Mouse (Mus musculus) adrenal gland, postnatal 25 days (tissue): ENCODE results near the gene Ccdc32. TPM values are rescaled to one million over a fixed set of nuclear protein-coding genes. Genes with fewer than 3 reads are reported as not detected.

Source experiments
- DNase-seq: peaks from one replicate; pipeline ENCODE4 v3.0.0; 2021; ENCODE audit warnings: mixed read lengths
- total RNA-seq: library from RNA; stranded (reverse); gene quantifications from 2 replicates; pipeline ENCODE4 v1.2.3, GENCODE M21; 2021

Ccdc32 gene
- total RNA-seq, 1 experiment from 2014 or later, result 19.0 TPM

DNA sequence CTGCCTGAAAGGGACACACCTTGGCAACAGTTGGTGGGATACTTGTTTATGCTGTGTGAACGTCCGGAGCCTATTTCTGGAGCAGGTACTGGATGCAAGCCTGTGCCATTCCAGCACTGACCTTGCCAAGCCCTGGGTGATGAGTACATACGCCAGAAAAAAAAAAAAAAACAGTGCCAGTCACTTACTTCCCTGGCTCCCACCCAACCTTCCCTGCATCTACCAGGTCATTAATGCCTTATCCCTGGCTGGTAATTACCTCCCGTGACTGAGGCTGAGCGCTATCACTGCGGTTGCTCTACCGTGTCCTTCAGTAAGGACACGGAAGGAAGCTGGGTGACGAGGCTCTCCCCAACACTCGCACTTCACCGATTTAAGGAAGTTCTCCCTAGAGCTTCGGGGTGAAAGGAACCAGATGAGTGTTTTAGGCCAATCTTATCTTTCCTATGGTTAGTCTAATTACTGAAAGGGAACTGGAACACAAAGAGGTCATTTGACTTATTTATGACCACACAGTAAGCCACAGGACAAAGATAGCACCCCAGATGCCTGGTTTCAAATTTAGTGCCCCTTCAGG is 13.5 kb downstream of the Ccdc32 start:
- DNase-seq, result peak; percentile 21

DNA sequence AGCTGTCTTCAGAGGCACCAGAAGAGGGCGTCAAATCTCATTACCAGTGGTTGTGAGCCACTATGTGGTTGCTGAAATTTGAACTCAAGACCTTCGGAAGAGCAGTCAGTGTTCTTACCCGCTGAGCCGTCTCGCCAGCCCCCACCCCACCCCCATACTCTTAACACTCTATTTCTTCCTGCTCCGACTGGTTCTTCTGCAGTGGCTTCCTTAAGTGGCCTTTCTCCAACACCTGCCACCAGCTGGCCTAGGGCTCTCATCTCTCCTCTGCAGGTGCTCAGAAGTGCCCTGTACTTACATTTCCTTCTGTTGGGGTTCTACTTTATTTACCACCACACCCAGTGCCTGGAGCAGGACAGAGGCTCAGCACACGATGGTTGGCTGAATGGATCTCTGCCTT is 14.2 kb downstream of the Ccdc32 start:
- no peak for DNase-seq

DNA sequence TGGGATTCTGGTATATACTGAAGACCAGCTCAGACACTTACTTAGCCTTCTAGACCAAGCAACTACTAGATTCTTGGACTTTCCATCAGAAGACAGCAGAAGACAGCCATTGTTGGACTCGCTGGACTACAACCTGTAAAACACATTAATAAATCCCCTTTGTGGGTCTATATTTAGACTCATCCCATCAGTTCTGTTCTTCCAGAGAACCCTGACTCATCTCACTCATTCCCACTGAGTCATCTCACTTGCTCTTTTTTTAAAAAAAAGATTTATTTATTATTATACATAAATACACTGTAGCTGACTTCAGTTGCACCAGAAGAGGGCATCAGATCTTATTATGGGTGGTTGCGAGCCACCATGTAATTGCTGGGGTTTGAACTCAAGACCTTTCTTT is 19.8 kb downstream of the Ccdc32 start:
- DNase-seq, result no peak

DNA sequence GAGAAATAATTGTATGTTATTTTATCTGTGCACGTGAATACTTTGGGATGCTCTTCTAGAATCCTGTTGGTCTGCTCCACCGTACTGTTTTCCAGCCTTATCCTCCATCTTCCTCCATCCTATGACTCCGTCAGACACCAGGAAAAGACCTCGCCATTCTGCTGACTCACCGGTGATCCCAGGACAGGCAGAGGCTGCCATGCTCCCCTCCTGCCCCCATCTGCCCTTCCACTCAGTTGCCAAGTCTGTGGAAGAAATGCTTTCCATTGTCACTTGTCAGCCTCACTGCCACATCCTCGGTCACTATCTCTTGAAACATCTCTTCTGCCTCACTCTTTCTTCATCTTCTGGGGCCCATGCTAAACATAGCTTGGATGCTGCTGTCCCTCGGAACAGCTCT is 22.3 kb downstream of the Ccdc32 start:
- no peak for DNase-seq

DNA sequence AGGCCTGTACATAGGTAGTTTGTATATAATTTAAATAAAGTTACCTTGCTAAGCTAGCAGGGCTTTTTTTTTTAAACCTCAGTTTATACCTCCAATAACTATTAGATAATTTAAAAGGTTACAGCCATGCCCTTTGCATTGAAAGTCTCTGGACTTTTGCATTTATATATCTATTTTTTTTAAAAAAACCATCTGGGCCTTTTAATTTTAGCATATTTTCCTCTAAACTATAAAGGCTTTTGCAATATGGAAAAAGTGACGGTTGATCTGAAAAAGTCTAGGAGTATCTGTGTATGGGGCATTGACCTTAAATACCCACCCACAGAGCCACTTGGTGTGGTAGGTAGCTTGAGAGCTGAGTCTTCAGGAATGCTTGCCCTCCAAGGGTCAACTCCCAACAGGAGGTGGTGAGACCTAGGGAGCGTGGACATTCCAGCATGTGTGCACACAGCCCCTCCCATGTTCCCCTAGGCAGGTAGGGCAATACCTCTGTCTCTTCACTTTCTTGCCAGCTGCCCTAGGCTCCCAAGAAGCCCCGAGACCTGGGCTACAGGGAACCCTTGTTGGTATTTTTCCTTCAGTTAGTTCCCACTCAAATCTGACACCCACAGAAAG is 30.1 kb downstream of the Ccdc32 start:
- DNase-seq, result no peak

DNA sequence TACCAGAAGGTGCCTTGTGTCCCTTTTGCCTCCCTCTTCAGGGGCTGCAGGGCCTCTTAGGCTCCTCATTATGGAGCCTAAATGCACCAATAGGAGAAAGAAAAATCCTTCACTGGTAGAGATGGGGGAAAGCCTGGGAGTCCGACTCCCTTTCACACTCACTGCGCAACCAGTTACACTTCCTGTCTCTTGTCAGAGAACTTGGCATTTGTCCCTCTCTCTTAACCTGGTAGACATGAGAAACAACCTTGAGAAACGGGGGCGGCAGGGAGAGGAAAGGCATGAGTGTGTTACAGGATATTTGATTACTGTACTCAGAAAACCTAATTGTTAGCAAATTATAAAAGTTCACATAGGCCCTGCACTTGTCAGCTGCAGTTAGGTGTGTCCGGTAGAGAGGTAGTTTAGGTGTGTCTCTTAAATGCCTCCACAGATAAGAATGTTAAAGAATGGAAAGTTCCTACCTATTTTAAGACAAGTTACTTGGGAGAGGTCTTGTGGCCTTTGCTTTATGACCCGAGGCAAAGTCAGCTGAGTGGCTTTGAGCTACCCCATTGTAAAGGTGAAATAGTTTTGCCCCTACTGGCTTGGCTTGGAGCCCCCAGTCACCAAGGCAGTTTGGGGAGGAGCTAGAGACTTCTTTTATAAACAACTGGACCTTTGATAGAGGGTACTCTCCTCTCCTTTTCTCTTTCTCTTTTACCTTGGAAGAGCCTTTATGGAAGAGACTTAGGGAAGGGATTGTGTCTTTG is 30.9 kb downstream of the Ccdc32 start:
- no peak for DNase-seq

DNA sequence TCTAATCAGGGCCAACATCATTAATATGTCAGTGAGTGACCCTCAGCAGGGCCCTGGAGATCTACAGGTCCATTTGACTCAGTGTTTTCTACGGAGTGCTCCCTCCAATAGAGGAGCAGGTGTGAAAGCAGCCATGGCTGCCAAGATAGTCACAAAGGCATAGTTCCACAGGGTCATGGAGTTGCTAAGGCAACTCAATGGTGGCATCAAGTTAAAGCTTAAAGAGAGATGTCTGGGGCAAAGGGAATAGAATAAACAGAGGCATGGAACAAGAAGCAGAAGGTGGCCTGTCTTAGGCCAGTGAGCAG is 32.4 kb downstream of the Ccdc32 start:
- no peak for DNase-seq

DNA sequence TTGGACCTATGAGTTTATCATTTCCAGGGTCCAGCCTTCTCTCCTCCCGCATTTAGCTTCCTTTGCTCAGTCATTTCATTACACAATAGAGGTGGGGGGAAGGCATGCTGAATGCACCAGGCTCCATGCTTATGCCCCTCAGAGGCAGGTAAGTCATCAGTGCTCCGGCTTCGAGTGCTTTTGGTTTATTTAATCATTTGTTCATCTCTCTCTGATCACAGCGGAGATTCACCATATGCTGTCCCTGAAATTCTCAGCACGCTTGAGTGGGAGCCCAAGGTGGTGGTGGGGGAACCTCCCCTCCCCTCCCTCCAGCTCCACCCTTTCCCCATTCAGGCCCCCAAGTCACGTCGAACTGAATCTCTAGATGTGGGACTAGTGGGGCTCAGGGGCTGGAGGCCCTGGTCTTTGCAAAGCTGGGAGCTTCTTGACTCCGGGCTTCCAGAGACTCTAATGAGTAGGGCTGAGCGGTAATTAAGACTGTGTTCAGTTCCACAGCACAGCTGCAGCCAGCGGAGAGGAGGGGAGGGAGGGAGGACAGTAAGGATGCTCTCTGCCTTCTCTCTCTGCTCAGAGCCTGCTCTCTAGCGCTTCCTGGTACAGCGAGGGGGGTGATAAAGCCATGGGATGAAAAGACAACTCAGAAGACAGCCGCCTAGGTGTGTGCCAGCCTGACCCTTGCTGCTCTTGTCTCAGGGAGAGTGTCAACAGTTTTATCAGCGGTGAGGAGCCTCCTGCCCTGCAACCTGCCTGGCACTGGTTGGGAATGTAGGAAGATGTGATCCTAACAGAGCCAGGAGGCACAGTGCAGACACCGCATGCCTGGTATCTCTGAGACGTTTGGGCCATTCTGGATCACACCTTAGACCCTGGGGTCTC is 33.0 kb downstream of the Ccdc32 start:
- DNase-seq, result no peak

DNA sequence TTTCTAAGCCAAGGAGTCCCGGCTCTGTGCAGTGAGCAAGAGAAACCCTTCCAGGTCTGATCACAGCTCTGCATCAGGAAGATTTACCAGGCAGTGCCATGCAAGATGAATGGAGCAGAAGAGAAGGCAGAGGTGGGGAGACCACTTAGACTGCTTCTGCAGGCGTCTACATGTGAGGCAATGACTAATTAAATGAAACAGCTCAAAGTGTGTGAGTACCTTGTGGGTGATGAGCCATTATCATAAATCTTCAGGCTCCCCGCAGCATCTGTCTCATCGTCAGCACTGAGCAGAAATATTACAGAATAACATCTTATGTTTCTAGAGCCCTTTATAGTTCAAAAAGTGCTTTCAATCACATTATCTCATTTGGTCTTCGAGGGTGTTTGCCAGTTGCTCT is 33.7 kb downstream of the Ccdc32 start:
- no peak for DNase-seq

DNA sequence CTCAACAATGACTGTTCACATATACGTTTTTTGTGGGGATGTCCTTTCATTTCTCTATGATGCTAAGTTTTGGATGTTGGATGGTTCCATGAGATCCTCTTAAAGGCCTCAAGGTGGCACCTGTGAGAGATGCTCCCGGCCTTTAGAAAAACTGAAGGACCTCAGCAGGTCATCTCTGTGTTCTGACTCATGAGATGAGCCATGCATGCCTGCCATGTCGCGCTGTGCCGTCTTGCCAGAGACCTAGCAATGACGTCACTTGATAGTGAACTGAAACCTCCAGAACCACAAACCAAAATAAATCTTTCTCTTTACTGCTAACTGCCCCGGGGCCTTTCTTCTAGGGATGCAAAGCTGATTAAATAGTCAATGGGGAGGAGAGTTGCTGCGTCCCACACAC is 45.4 kb downstream of the Ccdc32 start:
- DNase-seq, result no peak

DNA sequence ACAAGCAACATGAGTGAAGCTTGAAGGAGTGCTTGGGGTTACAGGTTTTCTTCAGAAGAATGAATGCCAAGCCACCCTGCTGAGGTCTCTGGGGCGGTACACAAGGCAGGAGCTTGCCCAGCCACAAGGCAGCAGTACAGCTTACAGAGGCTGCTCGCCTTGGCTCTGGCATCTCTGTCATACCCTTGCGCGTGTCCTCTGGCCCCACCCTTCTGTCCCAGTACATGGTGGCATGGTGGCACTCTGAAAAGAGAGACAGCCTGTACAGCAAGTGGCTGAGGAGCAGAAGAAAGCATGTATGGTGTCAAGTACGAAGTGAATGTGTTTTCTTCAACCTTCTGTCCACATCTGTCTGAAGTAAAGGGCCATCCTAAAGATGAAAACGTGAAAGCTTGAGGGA is 48.4 kb downstream of the Ccdc32 start:
- no peak for DNase-seq

DNA sequence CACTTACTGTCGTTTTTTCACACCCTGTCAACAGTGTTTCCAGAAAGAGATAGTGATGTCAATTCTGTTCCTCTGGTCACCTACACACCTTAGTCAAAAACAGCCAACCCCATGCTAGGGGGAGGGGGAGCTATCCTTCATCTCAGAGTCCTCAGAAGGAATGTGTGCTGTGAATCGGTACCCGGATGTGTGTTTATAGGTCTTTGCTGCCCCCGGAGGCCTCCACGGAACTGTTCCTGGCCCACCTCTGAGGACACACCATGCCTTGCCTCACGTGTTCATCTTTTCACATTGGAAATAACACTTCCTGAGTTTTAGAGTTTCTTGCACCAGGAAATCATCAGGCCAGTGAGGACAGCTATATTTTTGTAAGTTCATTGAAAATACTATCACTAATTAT is 51.1 kb downstream of the Ccdc32 start:
- DNase-seq, result no peak

DNA sequence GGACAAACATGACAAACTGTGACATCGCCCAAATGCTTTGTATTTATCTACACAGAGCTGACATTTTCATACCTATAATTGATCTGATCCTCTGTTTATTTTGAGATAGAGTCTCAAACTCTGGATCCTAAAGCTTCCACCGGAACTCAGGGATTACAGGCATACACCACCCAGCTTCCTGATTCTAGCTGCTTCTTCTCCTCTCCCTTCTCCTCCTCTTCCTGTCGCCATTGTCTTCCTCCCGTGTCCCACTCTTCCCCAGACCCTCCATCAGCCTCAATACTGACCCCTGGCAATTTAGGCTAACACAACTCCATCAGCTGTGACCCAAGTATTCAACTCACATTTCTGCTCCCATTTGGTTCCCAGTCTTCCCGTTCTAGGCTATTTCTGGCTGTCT is 52.3 kb downstream of the Ccdc32 start:
- no peak for DNase-seq

DNA sequence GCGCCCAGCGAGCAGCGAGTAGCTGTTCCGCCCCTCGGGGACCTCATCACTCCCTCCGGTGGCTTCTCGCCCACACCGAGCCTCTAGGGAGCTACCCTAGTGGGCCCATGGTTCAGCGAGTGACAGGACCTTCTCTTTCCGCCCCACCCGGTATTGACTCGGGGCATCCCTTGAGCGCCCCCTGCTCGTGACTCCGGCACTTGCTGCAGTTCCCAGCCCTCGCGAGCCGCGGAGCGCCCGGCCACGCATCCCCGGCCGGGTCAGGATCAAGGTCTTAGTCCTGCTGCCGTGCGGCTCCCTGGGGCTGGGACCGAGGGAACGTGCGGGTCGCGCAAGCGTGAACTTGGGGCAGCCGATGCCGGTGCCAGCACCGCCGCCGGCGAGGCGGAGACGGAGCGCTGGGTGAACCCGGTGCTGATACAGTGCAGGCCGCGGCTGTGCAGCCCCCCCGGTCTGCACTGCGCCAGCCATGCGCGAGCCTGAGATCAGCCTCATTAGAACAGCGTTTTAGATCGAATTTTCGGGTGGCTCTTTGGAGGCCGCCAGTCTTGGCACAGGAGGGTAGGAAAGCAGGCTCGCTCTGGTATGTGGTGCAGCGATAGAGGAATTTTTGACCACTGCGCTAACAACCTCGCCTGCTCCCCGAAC is 52.8 kb downstream of the Ccdc32 start:
- peak; percentile 90 for DNase-seq

DNA sequence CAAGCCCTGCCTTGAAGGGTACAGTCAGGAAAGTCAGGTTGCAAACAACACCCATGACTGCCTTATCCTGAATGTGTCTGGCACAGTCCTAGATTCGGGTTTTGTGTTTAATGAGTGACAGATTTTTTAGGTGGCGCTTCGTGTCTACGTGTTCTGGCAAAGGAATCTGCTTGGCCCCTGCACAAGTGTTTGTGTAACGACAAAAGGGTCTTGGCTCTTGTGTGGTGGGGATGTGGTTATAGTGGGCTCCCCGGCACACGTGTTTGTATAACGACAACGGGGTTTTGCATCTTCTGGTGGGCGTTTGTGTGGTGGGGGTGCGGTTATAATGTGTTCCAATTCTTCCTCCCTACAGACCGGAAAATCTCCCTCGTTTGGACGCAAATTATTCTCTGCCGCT is 53.3 kb downstream of the Ccdc32 start:
- no peak for DNase-seq

DNA sequence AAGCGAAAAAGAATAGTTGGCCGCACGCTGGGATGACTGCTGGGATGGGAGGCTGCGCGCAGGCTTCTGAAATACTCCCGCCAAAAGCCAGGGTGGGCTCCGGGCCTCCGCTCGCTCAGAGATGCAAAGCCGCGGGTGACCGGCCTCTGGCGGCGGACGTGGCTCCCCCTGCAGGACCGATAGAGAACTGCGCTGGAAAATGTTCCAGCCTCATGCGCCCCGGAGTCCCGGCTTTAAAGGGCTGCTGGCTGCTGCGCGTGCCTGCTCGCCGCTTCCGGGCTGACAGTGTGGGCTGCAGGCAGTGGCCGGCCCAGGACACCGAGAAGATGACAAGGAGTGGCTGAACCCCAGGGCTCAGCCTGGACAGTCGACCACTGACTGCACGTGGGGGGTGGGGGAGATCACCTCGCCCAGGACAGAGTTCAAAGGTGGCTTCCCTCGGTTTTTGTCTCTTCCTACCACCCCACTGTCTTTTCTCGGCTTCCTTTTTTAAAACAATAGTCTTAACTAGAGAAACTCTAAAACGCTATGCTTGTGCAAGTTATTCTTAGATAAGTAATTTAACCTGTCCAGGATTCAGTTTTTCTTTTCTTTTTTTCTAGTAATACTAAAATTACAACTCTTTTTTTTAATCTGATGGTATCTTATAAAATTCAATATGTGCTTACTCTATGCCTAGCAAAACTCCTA is 56.4 kb downstream of the Ccdc32 start:
- DNase-seq, result peak; percentile 84

DNA sequence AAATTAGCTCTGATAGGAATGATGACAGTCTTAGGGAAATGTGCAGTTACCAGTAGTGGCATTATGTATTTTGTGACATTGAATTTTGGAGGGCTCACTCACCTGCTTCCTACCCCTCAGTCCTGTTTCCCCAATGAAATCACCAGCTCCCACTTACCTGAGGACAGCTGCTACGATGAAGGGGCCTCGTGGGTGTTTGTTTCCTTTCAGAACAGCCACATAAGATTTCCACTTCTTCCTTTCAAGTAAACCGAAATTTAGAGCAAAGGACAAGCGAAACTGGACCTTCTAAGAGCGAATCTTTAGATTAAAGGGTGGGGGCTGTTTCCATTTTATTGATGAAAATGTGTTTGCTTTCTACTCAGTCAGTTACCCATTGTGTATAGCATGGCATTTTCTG is 57.1 kb downstream of the Ccdc32 start:
- no peak for DNase-seq

DNA sequence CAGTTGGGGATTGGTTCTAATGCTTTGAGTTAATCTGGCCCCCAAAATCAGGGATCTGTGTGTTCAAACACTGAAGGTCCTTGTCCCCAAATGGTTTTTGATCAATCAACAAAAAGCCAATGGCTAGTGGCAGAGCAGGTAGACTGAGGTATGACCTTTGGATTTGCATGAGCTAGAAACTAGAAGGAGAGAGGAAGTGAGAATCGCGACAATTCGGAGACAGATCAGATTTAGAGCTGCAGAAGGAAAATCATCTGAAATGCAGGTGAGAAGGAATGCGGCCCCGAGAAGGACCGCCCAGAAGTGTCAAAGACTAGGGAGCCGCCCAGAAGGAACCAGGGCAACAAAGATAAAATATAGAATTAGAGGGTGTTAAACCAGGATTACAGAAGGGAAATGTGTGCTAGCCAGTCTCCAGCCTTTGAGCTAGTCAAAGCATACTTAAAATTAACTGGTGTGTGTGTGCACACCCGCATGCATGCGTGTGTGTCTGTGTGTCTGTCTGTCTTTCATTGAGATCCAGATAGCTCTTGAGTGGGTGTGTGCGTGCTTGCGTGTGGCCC is 59.5 kb downstream of the Ccdc32 start:
- no peak for DNase-seq
